Mouse (Mus musculus) G1E (cell line): ENCODE results near the gene Htra2.

ENCODE experiments used
- CTCF ChIP-seq: IDR thresholded peaks from 2 replicates; pipeline ENCODE4 v1.5.1; 2012; ENCODE audit warnings: low read depth, low read length, inconsistent platforms, mixed read lengths
- POLR2AphosphoS5 ChIP-seq: IDR thresholded peaks from 2 replicates; pipeline ENCODE4 v1.6.1; 2012; ENCODE audit warnings: low read depth, low read length, inconsistent platforms; ENCODE audit not compliant: insufficient replicate concordance
- TAL1 ChIP-seq: conservative IDR thresholded peaks from 2 replicates; pipeline ENCODE4 v1.6.1; 2012; ENCODE audit warnings: low read depth, low read length, inconsistent platforms, mixed read lengths

DNA sequence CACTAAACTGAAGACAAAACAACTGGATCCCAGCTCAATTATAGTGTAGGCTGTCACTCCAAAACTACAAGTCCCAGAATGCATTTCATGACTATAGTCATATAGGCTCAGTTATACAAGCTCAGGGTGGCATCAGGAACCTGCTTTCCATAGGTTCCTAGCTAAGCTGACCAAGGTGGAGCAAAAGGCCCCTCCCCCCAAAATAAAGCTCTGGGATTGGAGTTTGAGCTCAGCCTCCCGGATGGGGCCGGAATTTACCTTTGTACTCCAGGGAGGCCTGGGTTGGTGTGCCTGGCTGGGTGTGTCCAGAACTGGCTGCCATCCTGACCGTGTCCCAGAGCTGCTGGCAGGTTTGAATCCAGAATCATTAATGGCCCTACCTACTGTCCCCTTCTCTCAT is 2.7 kb upstream of the Htra2 start, which contains the start of gene Dqx1:
- TF ChIP-seq CTCF (no peak), TAL1 (no peak), POLR2AphosphoS5 (no peak)
